Mouse (Mus musculus): ENCODE data around the gene Gm10197. TPM values are rescaled to one million over a fixed set of nuclear protein-coding genes. Genes with fewer than 3 reads are reported as not detected.
A peak's percentile ranks its signal among the peaks of the same experiment; 100 is the strongest.
"Not testable (repeated sequence)": the region's sequence is repeated elsewhere in the genome, so short reads cannot be mapped to it uniquely, and the experiment has no call there.

The Gm10197 gene
- polyA plus RNA-seq, 1 experiment from 2014 or later = not detected

GRCm38 (mm10) chr19:53397451-53398233 is 26.1 kb upstream of the Gm10197 start:
- Histone ChIP-seq H3K36me3 (ENCODE audit: control insufficient read depth, insufficient read depth, low read length) (no peaks in the 10 kb centered on the region), H3K9me3 (ENCODE audit: control insufficient read depth, low read length) (no peaks in the 10 kb centered on the region), H3K4me1 (replicated peaks; ENCODE audit: control insufficient read depth, insufficient read depth, low read length) (no peaks in the 10 kb centered on the region), H3K4me2 (ENCODE audit: low read depth, low read length, severe bottlenecking) (no peak overlapping the region), H3K9ac (ENCODE audit: low read length) (no peak overlapping the region), H3K27ac (ENCODE audit: low read depth, low read length) (no peak overlapping the region), H3K27me3 (ENCODE audit: control insufficient read depth, insufficient read depth, low read length) (no peaks in the 10 kb centered on the region), H3K4me3 (ENCODE audit: low read depth, low read length) (no peak overlapping the region)
- WGBS = 83% methylated on average over 12 of the region's 12 CpGs
- no peak for DNase-seq (ENCODE audit: low spot score)
- no peak for ATAC-seq (replicated peaks; ENCODE audit: low FRiP score)

DNA sequence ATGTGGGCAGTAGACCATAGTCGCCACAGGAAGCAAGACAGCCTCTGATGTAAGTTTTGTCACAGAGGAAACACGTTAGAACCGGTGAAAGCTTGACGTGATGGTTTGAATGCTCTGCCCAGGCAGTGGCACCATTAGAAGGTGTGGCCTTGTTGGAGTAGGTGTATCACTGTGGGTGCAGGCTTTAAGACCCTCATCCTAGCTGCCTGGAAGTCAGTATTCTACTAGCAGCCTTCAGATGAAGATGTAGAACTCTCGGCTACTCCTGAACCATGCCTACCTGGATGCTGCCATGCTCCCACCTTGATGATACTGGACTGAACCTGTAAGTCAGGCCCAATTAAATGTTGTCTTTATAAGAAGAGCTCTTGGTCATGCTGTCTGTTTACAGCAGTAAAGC is 24.2 kb upstream of the Gm10197 start:
- not testable (repeated sequence) for H3K9ac ChIP-seq (ENCODE audit: low read length); H3K27me3 ChIP-seq (ENCODE audit: control insufficient read depth, insufficient read depth, low read length); ATAC-seq (replicated peaks; ENCODE audit: low FRiP score); H3K4me1 ChIP-seq (replicated peaks; ENCODE audit: control insufficient read depth, insufficient read depth, low read length); H3K4me2 ChIP-seq (ENCODE audit: low read depth, low read length, severe bottlenecking); H3K9me3 ChIP-seq (ENCODE audit: control insufficient read depth, low read length); DNase-seq (ENCODE audit: low spot score); H3K4me3 ChIP-seq (ENCODE audit: low read depth, low read length); H3K27ac ChIP-seq (ENCODE audit: low read depth, low read length); H3K36me3 ChIP-seq (ENCODE audit: control insufficient read depth, insufficient read depth, low read length)
- 51% methylated on average over 5 of the region's 5 CpGs for WGBS

DNA sequence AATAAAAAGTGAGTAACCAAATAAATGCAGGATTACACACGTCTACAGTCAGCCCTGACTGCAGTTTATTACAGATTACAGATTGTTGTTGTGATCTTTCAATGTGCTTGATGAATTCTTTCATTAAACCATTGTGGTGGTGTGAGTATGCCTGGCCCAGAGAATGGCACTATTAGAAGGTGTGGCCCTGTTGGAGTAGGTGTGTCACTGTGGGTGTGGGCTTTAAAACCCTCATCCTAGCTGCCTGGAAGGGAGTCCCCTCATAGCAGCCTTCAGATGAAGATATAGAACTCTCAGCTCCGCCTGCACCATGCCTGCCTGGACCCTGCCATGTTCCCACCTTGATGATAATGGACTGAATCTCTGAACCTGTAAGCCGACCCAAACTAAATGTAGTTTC is 23.4 kb upstream of the Gm10197 start:
- not testable (repeated sequence) for H3K27ac ChIP-seq (ENCODE audit: low read depth, low read length); H3K4me2 ChIP-seq (ENCODE audit: low read depth, low read length, severe bottlenecking); H3K9ac ChIP-seq (ENCODE audit: low read length); ATAC-seq (replicated peaks; ENCODE audit: low FRiP score); DNase-seq (ENCODE audit: low spot score); H3K4me3 ChIP-seq (ENCODE audit: low read depth, low read length); H3K27me3 ChIP-seq (ENCODE audit: control insufficient read depth, insufficient read depth, low read length); H3K9me3 ChIP-seq (ENCODE audit: control insufficient read depth, low read length); H3K4me1 ChIP-seq (replicated peaks; ENCODE audit: control insufficient read depth, insufficient read depth, low read length); H3K36me3 ChIP-seq (ENCODE audit: control insufficient read depth, insufficient read depth, low read length)
- 67% methylated on average over 3 of the region's 3 CpGs for WGBS

DNA sequence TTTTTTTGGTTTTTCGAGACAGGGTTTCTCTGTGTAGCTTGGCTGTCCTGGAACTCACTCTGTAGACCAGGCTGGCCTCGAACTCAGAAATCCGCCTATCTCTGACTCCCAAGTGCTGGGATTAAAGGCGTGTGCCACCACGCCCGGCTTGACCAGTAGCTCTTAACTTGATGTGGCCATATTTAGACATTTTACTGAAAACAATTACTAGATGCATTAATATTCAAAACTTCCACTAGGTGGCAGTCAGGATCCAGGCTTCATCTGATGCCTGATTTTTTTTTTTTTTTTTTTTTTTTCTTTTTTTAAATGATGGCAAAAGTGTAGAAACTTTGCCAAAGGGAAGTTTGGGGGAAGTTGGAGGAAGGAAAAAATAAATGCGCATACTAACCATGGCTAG is 23.0 kb upstream of the Gm10197 start:
- no peak for ATAC-seq (replicated peaks; ENCODE audit: low FRiP score)
- no peak overlapping the region for H3K9ac ChIP-seq (ENCODE audit: low read length)
- H3K36me3 ChIP-seq (ENCODE audit: control insufficient read depth, insufficient read depth, low read length) = no peaks in the 10 kb centered on the region
- H3K27me3 ChIP-seq (ENCODE audit: control insufficient read depth, insufficient read depth, low read length) = no peaks in the 10 kb centered on the region
- no peak overlapping the region for H3K4me2 ChIP-seq (ENCODE audit: low read depth, low read length, severe bottlenecking)
- no peak overlapping the region for H3K27ac ChIP-seq (ENCODE audit: low read depth, low read length)
- no peaks in the 10 kb centered on the region for H3K4me1 ChIP-seq (replicated peaks; ENCODE audit: control insufficient read depth, insufficient read depth, low read length)
- WGBS = 23% methylated on average over 7 of the region's 7 CpGs
- no peak for DNase-seq (ENCODE audit: low spot score)
- no peaks in the 10 kb centered on the region for H3K9me3 ChIP-seq (ENCODE audit: control insufficient read depth, low read length)
- no peak overlapping the region for H3K4me3 ChIP-seq (ENCODE audit: low read depth, low read length)

DNA sequence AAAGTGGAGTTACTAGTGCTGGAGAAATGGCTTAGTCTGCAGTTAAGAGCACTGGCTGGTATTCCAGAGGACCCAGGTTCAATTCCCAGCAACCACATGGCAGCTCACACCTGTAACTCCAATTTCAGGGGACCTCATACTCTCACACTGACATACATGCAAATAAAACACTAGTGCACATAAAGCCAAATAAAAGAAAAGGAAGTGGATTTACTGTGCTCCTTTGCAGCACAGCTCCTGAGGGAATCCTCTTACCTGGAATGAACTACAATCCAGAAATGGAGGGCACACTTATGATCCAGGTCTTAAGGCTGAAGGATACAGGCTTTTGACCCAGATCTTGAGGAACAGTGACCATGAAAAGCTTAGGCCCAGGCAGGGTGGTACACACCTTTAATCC is 22.1 kb upstream of the Gm10197 start:
- Histone ChIP-seq H3K27ac (ENCODE audit: low read depth, low read length) (no peak overlapping the region), H3K4me3 (ENCODE audit: low read depth, low read length) (no peak overlapping the region), H3K4me1 (replicated peaks; ENCODE audit: control insufficient read depth, insufficient read depth, low read length) (0 out of 2 replicates have a peak, but pooled peaks cover 2% of the 10 kb centered on the region), H3K4me2 (ENCODE audit: low read depth, low read length, severe bottlenecking) (no peak overlapping the region), H3K27me3 (ENCODE audit: control insufficient read depth, insufficient read depth, low read length) (no peaks in the 10 kb centered on the region), H3K36me3 (ENCODE audit: control insufficient read depth, insufficient read depth, low read length) (no peaks in the 10 kb centered on the region; the same call in 1 of the 2 replicates), H3K9me3 (ENCODE audit: control insufficient read depth, low read length) (no peaks in the 10 kb centered on the region), H3K9ac (ENCODE audit: low read length) (no peak overlapping the region)
- no peak for DNase-seq (ENCODE audit: low spot score)
- ATAC-seq (replicated peaks; ENCODE audit: low FRiP score) = no peak

GRCm38 (mm10) chr19:53392781-53393343 is 21.3 kb upstream of the Gm10197 start:
- Histone ChIP-seq H3K4me1 (replicated peaks; ENCODE audit: control insufficient read depth, insufficient read depth, low read length) (0 out of 2 replicates have a peak, but pooled peaks cover 2% of the 10 kb centered on the region), H3K27me3 (ENCODE audit: control insufficient read depth, insufficient read depth, low read length) (no peaks in the 10 kb centered on the region), H3K36me3 (ENCODE audit: control insufficient read depth, insufficient read depth, low read length) (no peaks in the 10 kb centered on the region; the same call in 1 of the 2 replicates), H3K4me3 (ENCODE audit: low read depth, low read length) (no peak overlapping the region), H3K4me2 (ENCODE audit: low read depth, low read length, severe bottlenecking) (no peak overlapping the region), H3K9ac (ENCODE audit: low read length) (no peak overlapping the region), H3K9me3 (ENCODE audit: control insufficient read depth, low read length) (no peaks in the 10 kb centered on the region), H3K27ac (ENCODE audit: low read depth, low read length) (no peak overlapping the region)
- DNase-seq (ENCODE audit: low spot score) (no peak), ATAC-seq (replicated peaks; ENCODE audit: low FRiP score) (no peak)
- 78% methylated on average over 8 of the region's 8 CpGs for WGBS

GRCm38 (mm10) chr19:53391787-53392186 is 20.2 kb upstream of the Gm10197 start:
- H3K36me3 ChIP-seq (ENCODE audit: control insufficient read depth, insufficient read depth, low read length) = peaks cover 4% of the 10 kb centered on the region; the same call in 1 of the 2 replicates
- WGBS = 91% methylated on average over 5 of the region's 5 CpGs
- peak overlapping the region; percentile 89 for H3K4me3 ChIP-seq (ENCODE audit: low read depth, low read length)
- DNase-seq (ENCODE audit: low spot score) (no peak), ATAC-seq (replicated peaks; ENCODE audit: low FRiP score) (no peak)
- H3K4me1 ChIP-seq (replicated peaks; ENCODE audit: control insufficient read depth, insufficient read depth, low read length) = 0 out of 2 replicates have a peak, but pooled peaks cover 2% of the 10 kb centered on the region
- peak overlapping the region; percentile 74 for H3K9ac ChIP-seq (ENCODE audit: low read length)
- H3K27ac ChIP-seq (ENCODE audit: low read depth, low read length) = no peak overlapping the region
- no peaks in the 10 kb centered on the region for H3K27me3 ChIP-seq (ENCODE audit: control insufficient read depth, insufficient read depth, low read length)
- H3K9me3 ChIP-seq (ENCODE audit: control insufficient read depth, low read length) = no peaks in the 10 kb centered on the region
- peak overlapping the region; percentile 74; the same call in 1 of the 2 replicates for H3K4me2 ChIP-seq (ENCODE audit: low read depth, low read length, severe bottlenecking)

DNA sequence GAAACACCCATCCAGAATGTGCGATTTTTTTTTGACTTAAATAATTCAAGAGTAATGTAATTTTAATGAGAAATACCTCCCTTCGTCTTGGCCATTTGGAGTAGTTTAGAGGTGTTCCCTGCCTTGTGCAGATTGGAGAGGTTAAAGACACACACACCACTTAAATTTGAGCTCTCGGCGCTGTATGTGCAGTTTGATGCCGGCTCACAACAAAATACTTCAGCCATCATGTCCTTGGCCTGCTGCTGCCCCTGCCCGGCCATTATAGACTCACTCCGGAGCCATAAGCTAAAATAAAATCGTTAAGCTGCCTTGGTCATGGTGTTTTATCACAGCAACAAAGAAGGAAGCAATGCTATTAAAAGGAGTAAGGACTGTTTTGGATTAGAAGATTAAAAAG is 19.8 kb upstream of the Gm10197 start:
- no peak for ATAC-seq (replicated peaks; ENCODE audit: low FRiP score)
- H3K4me1 ChIP-seq (replicated peaks; ENCODE audit: control insufficient read depth, insufficient read depth, low read length) = 0 out of 2 replicates have a peak, but pooled peaks cover 2% of the 10 kb centered on the region
- peak overlapping the region; percentile 74 for H3K4me2 ChIP-seq (ENCODE audit: low read depth, low read length, severe bottlenecking)
- peak overlapping the region; percentile 74 for H3K9ac ChIP-seq (ENCODE audit: low read length)
- peaks cover 4% of the 10 kb centered on the region; the same call in 1 of the 2 replicates for H3K36me3 ChIP-seq (ENCODE audit: control insufficient read depth, insufficient read depth, low read length)
- H3K4me3 ChIP-seq (ENCODE audit: low read depth, low read length) = peak overlapping the region; percentile 89
- DNase-seq (ENCODE audit: low spot score) = no peak
- H3K27ac ChIP-seq (ENCODE audit: low read depth, low read length) = no peak overlapping the region
- no peaks in the 10 kb centered on the region for H3K27me3 ChIP-seq (ENCODE audit: control insufficient read depth, insufficient read depth, low read length)
- WGBS = 50% methylated on average over 8 of the region's 8 CpGs
- no peaks in the 10 kb centered on the region for H3K9me3 ChIP-seq (ENCODE audit: control insufficient read depth, low read length)

Measured in forebrain, embryonic 11.5 days (tissue).